ENCODE assay signal across 10 mouse cellular contexts in the genomic region with DNA sequence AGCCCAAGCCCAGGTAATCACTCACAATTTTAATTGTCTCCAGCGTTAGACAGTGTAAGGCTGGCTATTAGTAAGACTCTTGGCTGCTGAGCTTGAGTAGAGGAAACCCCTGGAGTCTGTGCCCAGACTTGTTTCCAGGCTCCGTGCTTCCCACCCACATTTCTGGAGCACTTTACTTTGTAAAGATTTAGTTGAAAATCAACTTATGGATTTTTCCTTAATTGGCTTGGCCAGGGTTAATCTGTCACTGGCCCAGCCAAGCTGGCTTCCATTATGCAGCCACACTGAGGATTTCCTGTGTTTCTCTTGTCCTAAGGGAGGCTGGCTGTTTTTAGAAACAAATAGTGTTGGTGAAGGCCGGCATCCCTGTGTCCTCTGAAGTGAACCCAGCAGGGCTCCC.
DNase-seq lines count a peak whose midpoint lies in the region; ATAC-seq and TF ChIP-seq lines count a peak whose summit lies in the region.
"Had no signal": no experiment of that assay in that cellular context is flagged by ENCODE, and none has a peak within 500 bp of the region (broad histone marks: within the 10 kb centered on the region; RNA-seq: fewer than 3 reads in every experiment).

No protein-coding gene starts in this region.

- H3K36me3 ChIP-seq in lung, embryonic 16.5 days (ENCODE audit: control insufficient read depth, insufficient read depth, low read length), result no peaks in the 10 kb centered on the region
- H3K36me3 ChIP-seq in kidney, embryonic 16.5 days (ENCODE audit: insufficient read depth, low read length), result no peaks in the 10 kb centered on the region
- H3K36me3 ChIP-seq in forebrain, embryonic 13.5 days (ENCODE audit: poor library complexity, severe bottlenecking), result no peaks in the 10 kb centered on the region
- H3K36me3 ChIP-seq: hindbrain, embryonic 12.5 days had no signal

- 15% methylated on average over 3 of the region's 3 CpGs for WGBS in lung, embryonic 16.5 days
- 25% methylated on average over 3 of the region's 3 CpGs for WGBS in lung, adult 2 months
- 10% methylated on average over 3 of the region's 3 CpGs for WGBS in kidney, embryonic 16.5 days
- 31% methylated on average over 3 of the region's 3 CpGs for whole genome bisulfite sequencing in forebrain, embryonic 13.5 days

- no peak for DNase-seq in lung, adult 2 months
- no peak for DNase-seq in cerebellum, adult 9-10 months
- DNase-seq in adrenal gland, postnatal 14 days, result no peak
- DNase-seq: retina, postnatal 1 day had no signal

- H3K9me3 ChIP-seq in lung, embryonic 16.5 days (ENCODE audit: control insufficient read depth, low read length), result no peaks in the 10 kb centered on the region
- H3K9me3 ChIP-seq in kidney, embryonic 16.5 days (ENCODE audit: low read length), result no peaks in the 10 kb centered on the region
- H3K9me3 ChIP-seq in forebrain, embryonic 13.5 days (replicated peaks), result no peaks in the 10 kb centered on the region
- H3K9me3 ChIP-seq: hindbrain, embryonic 12.5 days had no signal

- H3K27ac ChIP-seq in lung, embryonic 16.5 days (ENCODE audit: low read length), result peak overlapping the region; percentile 38; the same call in 1 of the 2 replicates
- H3K27ac ChIP-seq in embryonic fibroblast, embryonic 13.5 days (ENCODE audit: insufficient read depth, low read length), result peak overlapping the region; percentile 85
- H3K27ac ChIP-seq in kidney, embryonic 16.5 days (ENCODE audit: low read length), result peak overlapping the region; percentile 68
- no peak overlapping the region for H3K27ac ChIP-seq in forebrain, embryonic 13.5 days
- H3K27ac ChIP-seq: hindbrain, embryonic 12.5 days; macrophage had no signal

- peaks cover 22% of the 10 kb centered on the region for H3K4me1 ChIP-seq in lung, embryonic 16.5 days (replicated peaks; ENCODE audit: control insufficient read depth, insufficient read depth, low read length)
- peaks cover 6% of the 10 kb centered on the region for H3K4me1 ChIP-seq in lung, adult 2 months (ENCODE audit: control insufficient read depth, insufficient read depth, low read length)
- no peaks in the 10 kb centered on the region for H3K4me1 ChIP-seq in embryonic fibroblast, embryonic 13.5 days (ENCODE audit: control insufficient read depth, insufficient read depth, low read length)
- H3K4me1 ChIP-seq in kidney, embryonic 16.5 days (ENCODE audit: insufficient read depth, low read length), result peaks cover 19% of the 10 kb centered on the region
- H3K4me1 ChIP-seq in forebrain, embryonic 13.5 days, result no peaks in the 10 kb centered on the region
- H3K4me1 ChIP-seq: hindbrain, embryonic 12.5 days had no signal

- TF ChIP-seq POLR2A in lung, adult 2 months (IDR thresholded peaks at IDR 0.05; ENCODE audit: borderline replicate concordance, extremely low read depth, low read depth, low read length), result no peak
- no peak for TF ChIP-seq POLR2A in embryonic fibroblast, embryonic 13.5 days (IDR thresholded peaks at IDR 0.05; ENCODE audit: low read depth, low read length)

- no peak overlapping the region for H3K4me3 ChIP-seq in lung, embryonic 16.5 days (ENCODE audit: low read length)
- H3K4me3 ChIP-seq in lung, adult 2 months (replicated peaks; ENCODE audit: extremely low read depth, low read depth, low read length), result no peak overlapping the region
- no peak overlapping the region for H3K4me3 ChIP-seq in embryonic fibroblast, embryonic 13.5 days (ENCODE audit: insufficient read depth, low read length)
- no peak overlapping the region for H3K4me3 ChIP-seq in kidney, embryonic 16.5 days (ENCODE audit: low read length)
- no peak overlapping the region for H3K4me3 ChIP-seq in forebrain, embryonic 13.5 days
- H3K4me3 ChIP-seq: hindbrain, embryonic 12.5 days had no signal

- H3K27me3 ChIP-seq in lung, embryonic 16.5 days (ENCODE audit: control insufficient read depth, insufficient read depth, low read depth, low read length), result no peaks in the 10 kb centered on the region
- no peaks in the 10 kb centered on the region for H3K27me3 ChIP-seq in kidney, embryonic 16.5 days (ENCODE audit: insufficient read depth, low read length)
- H3K27me3 ChIP-seq in forebrain, embryonic 13.5 days, result no peaks in the 10 kb centered on the region
- H3K27me3 ChIP-seq: hindbrain, embryonic 12.5 days had no signal

- no peak overlapping the region for H3K4me2 ChIP-seq in lung, embryonic 16.5 days (ENCODE audit: low read depth, low read length)
- H3K4me2 ChIP-seq in kidney, embryonic 16.5 days (replicated peaks; ENCODE audit: low read depth, low read length), result no peak overlapping the region
- no peak overlapping the region for H3K4me2 ChIP-seq in forebrain, embryonic 13.5 days
- H3K4me2 ChIP-seq: hindbrain, embryonic 12.5 days had no signal

- no peak for TF ChIP-seq CTCF in lung, adult 2 months (IDR thresholded peaks at IDR 0.05; ENCODE audit: insufficient read depth, low read length)
- TF ChIP-seq CTCF in embryonic fibroblast, embryonic 13.5 days (IDR thresholded peaks at IDR 0.05; ENCODE audit: borderline replicate concordance, insufficient read depth, low read length), result no peak

- ATAC-seq in lung, embryonic 16.5 days (ENCODE audit: low read depth), result peak; percentile 66
- ATAC-seq in kidney, embryonic 16.5 days (ENCODE audit: low FRiP score, low TSS enrichment), result peak; percentile 53
- no peak for ATAC-seq in forebrain, embryonic 13.5 days

- H3K9ac ChIP-seq in lung, embryonic 16.5 days (ENCODE audit: low read length), result no peak overlapping the region
- no peak overlapping the region for H3K9ac ChIP-seq in kidney, embryonic 16.5 days (replicated peaks; ENCODE audit: low read length)
- H3K9ac ChIP-seq in forebrain, embryonic 13.5 days, result no peak overlapping the region
- H3K9ac ChIP-seq: hindbrain, embryonic 12.5 days had no signal
